Mouse (Mus musculus) megakaryocyte-erythroid progenitor cell, adult 5-6 weeks (primary cell): Measurements from ENCODE around the gene Taf1. TPM values are rescaled to one million over a fixed set of nuclear protein-coding genes. Genes with fewer than 3 reads are reported as not detected.
A peak's percentile ranks its signal among the peaks of the same experiment; 100 is the strongest.

Experiments used
- ATAC-seq: replicated peaks from 2 replicates; pipeline ENCODE4 v1.8.0; 2016; ENCODE audit warnings: mild to moderate bottlenecking, inconsistent platforms; ENCODE audit not compliant: severe bottlenecking, poor library complexity, low FRiP score, low TSS enrichment
- total RNA-seq, 2 experiments: library from RNA; stranded (forward) in 1 of 2; stranded (reverse) in 1 of 2; fragments of 200-1000, 215-1000 nt in 1 of 2; fragments of >200 nt in 1 of 2; fragmentation: Nextera tagmentation in 1 of 2; gene quantifications; 2 replicates each; pipeline ENCODE4 v1.2.3; 2014 to 2017

Gene Taf1
- total RNA-seq, 2 experiments from 2014 or later = 45.3 to 103 TPM

DNA sequence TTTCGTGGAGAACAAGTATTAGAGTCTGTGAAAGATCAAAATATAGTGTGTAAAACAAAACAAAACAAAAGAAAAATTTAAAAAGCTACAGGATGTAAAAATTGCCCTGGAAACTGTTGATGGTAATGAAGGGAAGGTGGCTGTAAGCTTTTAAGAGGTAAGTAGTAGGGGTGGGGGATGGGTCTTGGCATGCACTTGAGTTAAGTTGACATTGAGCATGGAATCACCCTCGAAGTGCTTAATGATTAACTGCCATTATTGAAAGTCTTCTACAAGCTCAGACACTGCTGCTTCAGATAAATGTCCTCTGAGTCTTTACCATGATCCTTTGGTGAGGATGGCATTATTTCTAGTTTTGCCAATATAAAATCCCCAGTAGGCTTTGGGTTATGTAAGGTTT is 112.8 kb downstream of the Taf1 start:
- no peak for ATAC-seq

DNA sequence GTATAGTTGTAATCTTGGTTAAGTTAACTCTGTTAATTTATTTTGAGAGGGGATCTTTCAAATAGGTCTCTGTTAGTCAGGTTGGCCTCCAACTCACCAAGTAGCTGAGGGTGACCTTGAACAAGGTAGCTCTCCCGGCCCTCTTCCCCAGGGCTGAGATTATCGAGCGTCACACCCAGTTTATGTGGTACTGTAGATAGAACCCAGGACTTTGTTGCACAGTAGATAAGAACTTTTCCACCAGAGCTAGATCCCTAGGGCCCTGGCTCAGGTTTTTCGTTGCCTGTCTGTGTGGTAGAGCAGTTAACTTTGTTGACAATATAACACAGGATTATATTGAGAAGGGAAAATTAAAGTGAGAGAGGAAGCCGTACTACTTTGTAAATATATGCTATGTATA is 114.1 kb downstream of the Taf1 start:
- peak; percentile 83 for ATAC-seq

Other genes with a start within 250 kb of the Taf1 start
- 0.07 TPM in 1 of 2 replicates, not detected in the other for gene Nlgn3, start 233.6 kb upstream of the Taf1 start, total RNA-seq (2014; fragmentation: Nextera tagmentation)
- not detected in 2 replicates for gene Nlgn3, start 233.6 kb upstream of the Taf1 start, total RNA-seq (2017)
- gene Gjb1, start 156.4 kb upstream of the Taf1 start, total RNA-seq (2014; fragmentation: Nextera tagmentation) = not detected in 2 replicates
- not detected in 2 replicates for gene Gjb1, start 156.4 kb upstream of the Taf1 start, total RNA-seq (2017)
- gene Zmym3, start 111.9 kb upstream of the Taf1 start, total RNA-seq (2014; fragmentation: Nextera tagmentation) = 46.3 and 84.1 TPM in 2 replicates
- 28.7 and 52.7 TPM in 2 replicates for gene Zmym3, start 111.9 kb upstream of the Taf1 start, total RNA-seq (2017)
- gene Nono, start 103.4 kb upstream of the Taf1 start, total RNA-seq (2014; fragmentation: Nextera tagmentation) = 264 and 296 TPM in 2 replicates
- gene Nono, start 103.4 kb upstream of the Taf1 start, total RNA-seq (2017) = 572 and 583 TPM in 2 replicates
- gene Itgb1bp2, start 83.6 kb upstream of the Taf1 start, total RNA-seq (2014; fragmentation: Nextera tagmentation) = 5.2 and 7.8 TPM in 2 replicates
- not detected in 2 replicates for gene Itgb1bp2, start 83.6 kb upstream of the Taf1 start, total RNA-seq (2017)
- gene Ogt, start 107.3 kb downstream of the Taf1 start, total RNA-seq (2014; fragmentation: Nextera tagmentation) = 218 and 280 TPM in 2 replicates
- 70.8 and 93.6 TPM in 2 replicates for gene Ogt, start 107.3 kb downstream of the Taf1 start, total RNA-seq (2017)
- not detected in 2 replicates for gene Cxcr3, start 201.5 kb downstream of the Taf1 start, total RNA-seq (2014; fragmentation: Nextera tagmentation)
- gene Cxcr3, start 201.5 kb downstream of the Taf1 start, total RNA-seq (2017) = 0.42 and 2.9 TPM in 2 replicates